Mouse (Mus musculus) heart, embryonic 13.5 days (tissue): ENCODE results near the gene Gm1673. TPM values are rescaled to one million over a fixed set of nuclear protein-coding genes. Genes with fewer than 3 reads are reported as not detected.

Source experiments
- ATAC-seq: fragments of 200-750 bp; cut with Nextera tagmentation; 2 replicates; pipeline ENCODE4 v1.8.0; 2017; ENCODE audit warnings: moderate TSS enrichment; ENCODE audit not compliant: insufficient number of reproducible peaks, low FRiP score, low TSS enrichment; ENCODE audit errors: extremely low read depth
- H3K27ac ChIP-seq: fragments of 300-500 bp; sonication (generic); replicated peaks from 2 replicates; pipeline ENCODE4 v1.5.1; 2015; ENCODE audit warnings: moderate library complexity, mild to moderate bottlenecking, inconsistent platforms
- H3K27me3 ChIP-seq: fragments of 300-500 bp; sonication (generic); replicated peaks from 2 replicates; pipeline ENCODE4 v1.6.1; 2015; ENCODE audit warnings: mild to moderate bottlenecking, inconsistent platforms
- H3K36me3 ChIP-seq: fragments of 300-500 bp; sonication (generic); 2 replicates; pipeline ENCODE4 v1.6.1; 2015; ENCODE audit warnings: mild to moderate bottlenecking, inconsistent platforms
- H3K4me1 ChIP-seq: fragments of 300-500 bp; sonication (generic); 2 replicates; pipeline ENCODE4 v1.6.1; 2015; ENCODE audit warnings: inconsistent platforms
- H3K4me2 ChIP-seq: fragments of 300-500 bp; sonication (generic); 2 replicates; pipeline ENCODE4 v1.6.1; 2015; ENCODE audit warnings: inconsistent platforms, mild to moderate bottlenecking, moderate library complexity
- H3K4me3 ChIP-seq: fragments of 300-500 bp; sonication (generic); 2 replicates; pipeline ENCODE4 v1.5.1; 2015; ENCODE audit warnings: moderate library complexity, mild to moderate bottlenecking, inconsistent platforms
- H3K9ac ChIP-seq: fragments of 300-500 bp; sonication (generic); 2 replicates; pipeline ENCODE4 v1.6.1; 2015; ENCODE audit warnings: inconsistent platforms, mild to moderate bottlenecking, moderate library complexity
- H3K9me3 ChIP-seq: fragments of 300-500 bp; sonication (generic); 2 replicates; pipeline ENCODE4 v1.6.1; 2016; ENCODE audit warnings: inconsistent platforms
- WGBS: fragments of 180-500 bp; shearing (Covaris S2); methylation state at CpG from one replicate; pipeline ENCODE4 v1.1.7; 2015; ENCODE audit warnings: mixed read lengths; 5-methylcytosine and 5-hydroxymethylcytosine counted together
- polyA plus RNA-seq: library from polyadenylated mRNA; unstranded; fragments of >200 nt; fragmentation: Nextera tagmentation; extraction: Ambion mirVana; gene quantifications from 2 replicates; pipeline ENCODE4 v1.2.1, GENCODE M21; 2015

Gene Gm1673
- polyA plus RNA-seq, 1 experiment from 2014 or later: 81.5 TPM

GRCm38 (mm10) chr5:33955868-33956267 is 27.4 kb upstream of the Gm1673 start:
- H3K4me2 ChIP-seq: no peak overlapping the region
- no peak overlapping the region for H3K9ac ChIP-seq
- ATAC-seq: no peak
- no peaks in the 10 kb centered on the region for H3K27me3 ChIP-seq
- H3K4me1 ChIP-seq: no peaks in the 10 kb centered on the region
- no peak overlapping the region for H3K4me3 ChIP-seq
- H3K27ac ChIP-seq: no peak overlapping the region
- H3K9me3 ChIP-seq: peaks cover 29% of the 10 kb centered on the region
- no peaks in the 10 kb centered on the region for H3K36me3 ChIP-seq
- WGBS: 73% methylated on average over 4 of the region's 4 CpGs

- Histone ChIP-seq H3K27ac (peak overlapping the region; percentile 67), H3K9ac (no peak overlapping the region), H3K4me1 (no peaks in the 10 kb centered on the region), H3K9me3 (peaks cover 16% of the 10 kb centered on the region), H3K4me3 (no peak overlapping the region), H3K27me3 (no peaks in the 10 kb centered on the region), H3K4me2 (no peak overlapping the region), H3K36me3 (no peaks in the 10 kb centered on the region)
- 51% methylated on average over 4 of the region's 4 CpGs for WGBS
- ATAC-seq: peak; percentile 31; the same call in 1 of the 2 replicates
Measured at GRCm38 (mm10) chr5:33959382-33959781, 23.9 kb upstream of the Gm1673 start.

GRCm38 (mm10) chr5:33974736-33975135 is 8.5 kb upstream of the Gm1673 start:
- Histone ChIP-seq H3K27me3 (no peaks in the 10 kb centered on the region), H3K4me2 (no peak overlapping the region), H3K9me3 (no peaks in the 10 kb centered on the region), H3K4me1 (no peaks in the 10 kb centered on the region), H3K27ac (no peak overlapping the region), H3K9ac (no peak overlapping the region), H3K36me3 (0 out of 2 replicates have a peak, but pooled peaks cover 2% of the 10 kb centered on the region), H3K4me3 (no peak overlapping the region)
- no peak for ATAC-seq
- 62% methylated on average over 2 of the region's 2 CpGs for WGBS

- no peaks in the 10 kb centered on the region for H3K4me1 ChIP-seq
- no peak overlapping the region for H3K4me2 ChIP-seq
- H3K9ac ChIP-seq: no peak overlapping the region
- H3K36me3 ChIP-seq: 0 out of 2 replicates have a peak, but pooled peaks cover 4% of the 10 kb centered on the region
- no peak overlapping the region for H3K4me3 ChIP-seq
- whole genome bisulfite sequencing: 28% methylated on average over 3 of the region's 3 CpGs
- ATAC-seq: no peak
- no peak overlapping the region for H3K27ac ChIP-seq
- no peaks in the 10 kb centered on the region for H3K27me3 ChIP-seq
- no peaks in the 10 kb centered on the region for H3K9me3 ChIP-seq
Measured at GRCm38 (mm10) chr5:33976267-33976666, 7.0 kb upstream of the Gm1673 start.

GRCm38 (mm10) chr5:33982731-33983259 is 438 bp upstream of the Gm1673 start:
- Histone ChIP-seq H3K27me3 (peaks cover 14% of the 10 kb centered on the region), H3K4me1 (peaks cover 10% of the 10 kb centered on the region), H3K36me3 (0 out of 2 replicates have a peak, but pooled peaks cover 6% of the 10 kb centered on the region), H3K9ac (peak overlapping the region; percentile 89), H3K27ac (peak overlapping the region; percentile 48), H3K4me2 (peak overlapping the region; percentile 97), H3K4me3 (peak overlapping the region; percentile 89), H3K9me3 (no peaks in the 10 kb centered on the region)
- WGBS: 3% methylated on average over 26 of the region's 26 CpGs
- no peak for ATAC-seq

GRCm38 (mm10) chr5:33994671-33995625 is 11.7 kb downstream of the Gm1673 start:
- Histone ChIP-seq H3K4me2 (peak overlapping the region; percentile 99), H3K4me3 (peak overlapping the region; percentile 78), H3K27me3 (peaks cover 65% of the 10 kb centered on the region), H3K27ac (no peak overlapping the region), H3K36me3 (no peaks in the 10 kb centered on the region), H3K4me1 (peaks cover 18% of the 10 kb centered on the region), H3K9me3 (no peaks in the 10 kb centered on the region), H3K9ac (no peak overlapping the region; the same call in 1 of the 2 replicates)
- no peak for ATAC-seq
- 32% methylated on average over 28 of the region's 28 CpGs for WGBS

- peak within 1 kb of the TSS; percentile 99 for H3K4me2 ChIP-seq
- peak within 1 kb of the TSS; percentile 43; the same call in 1 of the 2 replicates for H3K27ac ChIP-seq
- peak; percentile 39; the same call in 1 of the 2 replicates for ATAC-seq
- peak within 1 kb of the TSS; percentile 78 for H3K4me3 ChIP-seq
- no peaks in the 10 kb centered on the region for H3K9me3 ChIP-seq
- no peaks in the 10 kb centered on the region for H3K36me3 ChIP-seq
- peaks cover 18% of the 10 kb centered on the region for H3K4me1 ChIP-seq
- WGBS: under 1% methylated on average over 89 of the region's 90 CpGs
- H3K9ac ChIP-seq: peak within 1 kb of the TSS; percentile 81
- peaks cover 73% of the 10 kb centered on the region for H3K27me3 ChIP-seq
Measured at GRCm38 (mm10) chr5:33995843-33996693, 12.8 kb downstream of the Gm1673 start, which contains the start of gene Nat8l. Gene Nat8l, plus strand, starts transcription at chr5:33995984.

- H3K27ac ChIP-seq: peak overlapping the region; percentile 43; the same call in 1 of the 2 replicates
Measured at GRCm38 (mm10) chr5:33996694-33997045, 13.4 kb downstream of the Gm1673 start.

GRCm38 (mm10) chr5:33997051-33997741 is 14.0 kb downstream of the Gm1673 start:
- ATAC-seq: peak; percentile 25; the same call in 1 of the 2 replicates
- H3K36me3 ChIP-seq: no peaks in the 10 kb centered on the region
- peaks cover 73% of the 10 kb centered on the region for H3K27me3 ChIP-seq
- H3K9ac ChIP-seq: peak overlapping the region; percentile 81
- H3K4me3 ChIP-seq: peak overlapping the region; percentile 78
- H3K4me2 ChIP-seq: peak overlapping the region; percentile 99
- WGBS: under 1% methylated on average over 50 of the region's 80 CpGs
- no peaks in the 10 kb centered on the region for H3K9me3 ChIP-seq
- peaks cover 18% of the 10 kb centered on the region for H3K4me1 ChIP-seq
- no peak overlapping the region; the same call in 1 of the 2 replicates for H3K27ac ChIP-seq

More at GRCm38 (mm10) chr5:33996694-33997045, 13.4 kb downstream of the Gm1673 start:
- H3K36me3 ChIP-seq: no peaks in the 10 kb centered on the region
- no peak for ATAC-seq
- peak overlapping the region; percentile 81 for H3K9ac ChIP-seq
- peaks cover 18% of the 10 kb centered on the region for H3K4me1 ChIP-seq
- peak overlapping the region; percentile 99 for H3K4me2 ChIP-seq
- 1% methylated on average over 32 of the region's 55 CpGs for WGBS
- peak overlapping the region; percentile 78 for H3K4me3 ChIP-seq
- H3K9me3 ChIP-seq: no peaks in the 10 kb centered on the region
- H3K27me3 ChIP-seq: peaks cover 73% of the 10 kb centered on the region

GRCm38 (mm10) chr5:33997829-33998504 is 14.7 kb downstream of the Gm1673 start:
- Histone ChIP-seq H3K4me2 (peak overlapping the region; percentile 99), H3K27ac (no peak overlapping the region), H3K36me3 (no peaks in the 10 kb centered on the region), H3K27me3 (peaks cover 69% of the 10 kb centered on the region), H3K4me3 (peak overlapping the region; percentile 78), H3K9me3 (no peaks in the 10 kb centered on the region), H3K9ac (no peak overlapping the region), H3K4me1 (peaks cover 18% of the 10 kb centered on the region)
- no peak for ATAC-seq
- 67% methylated on average over 20 of the region's 20 CpGs for WGBS
